Mouse (Mus musculus): ENCODE results near the gene Eif2ak3. TPM values are rescaled to one million over a fixed set of nuclear protein-coding genes. Genes with fewer than 3 reads are reported as not detected.

Eif2ak3 gene
- polyA plus RNA-seq, 2 experiments = 2.3 to 3.3 TPM

GRCm38 (mm10) chr6:70829451-70829850, 14.9 kb upstream of the Eif2ak3 start:
- Histone ChIP-seq H3K27ac (no peak overlapping the region), H3K4me3 (ENCODE audit: insufficient read depth in 1 of 2, low read depth in 2 of 2, low read length in 2 of 2) (no peak overlapping the region), H3K9ac (replicated peaks) (no peak overlapping the region), H3K4me1 (replicated peaks; ENCODE audit: control insufficient read depth in 2 of 2, insufficient read depth in 2 of 2, low read length in 1 of 2) (peaks cover under 1 to 4% of the 10 kb centered on the region in 2 experiments), H3K27me3 (ENCODE audit: control insufficient read depth, insufficient read depth, low read length) (no peaks in the 10 kb centered on the region), H3K36me3 (replicated peaks; ENCODE audit: control insufficient read depth, insufficient read depth, low read depth) (no peaks in the 10 kb centered on the region), H3K9me3 (ENCODE audit: control insufficient read depth, low read length) (no peaks in the 10 kb centered on the region), H3K4me2 (ENCODE audit: low read depth) (no peak overlapping the region)
- no peak for TF ChIP-seq CTCF (IDR thresholded peaks at IDR 0.05; ENCODE audit: low read depth)
- TF ChIP-seq EP300 (IDR thresholded peaks at IDR 0.05; ENCODE audit: low read depth) = no peak
- ATAC-seq (ENCODE audit: insufficient read depth) (no peak), DNase-seq (ENCODE audit: low read depth in 3 of 3, low spot score in 3 of 3) (no peak)
- WGBS (ENCODE audit: insufficient replicate concordance) = 44% methylated on average over 2 of the region's 2 CpGs

DNA sequence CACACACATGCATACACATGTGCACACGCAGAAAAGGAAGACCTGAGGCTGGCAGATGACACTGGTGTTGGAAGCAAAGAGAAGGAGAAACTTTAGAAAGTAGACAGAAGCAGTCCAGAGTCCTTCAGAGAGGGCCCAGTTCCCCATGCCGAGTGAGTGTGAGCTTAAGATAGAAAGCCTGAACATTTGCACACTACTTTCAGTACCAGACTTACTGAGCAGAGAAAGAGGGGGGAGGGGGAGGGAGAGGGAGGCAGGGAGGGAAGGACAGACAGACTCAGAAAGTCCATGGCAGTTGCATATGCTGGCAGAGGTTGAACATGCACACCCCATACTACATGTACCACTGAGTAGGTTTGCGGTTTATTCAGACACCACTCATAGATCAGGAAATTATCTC, 13.8 kb upstream of the Eif2ak3 start:
- H3K4me1 ChIP-seq (replicated peaks; ENCODE audit: control insufficient read depth in 2 of 2, insufficient read depth in 2 of 2, low read length in 1 of 2) = no peaks in the 10 kb centered on the region
- no peak overlapping the region for H3K9ac ChIP-seq (replicated peaks)
- H3K27ac ChIP-seq = no peak overlapping the region
- 43% methylated on average over 3 of the region's 3 CpGs for WGBS (ENCODE audit: insufficient replicate concordance)
- H3K4me2 ChIP-seq (ENCODE audit: low read depth) = no peak overlapping the region
- no peak for ATAC-seq (ENCODE audit: insufficient read depth)
- DNase-seq (ENCODE audit: low read depth in 3 of 3, low spot score in 3 of 3) = no peak
- TF ChIP-seq CTCF (IDR thresholded peaks at IDR 0.05; ENCODE audit: low read depth) (no peak), EP300 (IDR thresholded peaks at IDR 0.05; ENCODE audit: low read depth) (no peak)
- H3K27me3 ChIP-seq (ENCODE audit: control insufficient read depth, insufficient read depth, low read length) = no peaks in the 10 kb centered on the region
- H3K9me3 ChIP-seq (ENCODE audit: control insufficient read depth, low read length) = no peaks in the 10 kb centered on the region
- no peak overlapping the region for H3K4me3 ChIP-seq (ENCODE audit: insufficient read depth in 1 of 2, low read depth in 2 of 2, low read length in 2 of 2)
- no peaks in the 10 kb centered on the region for H3K36me3 ChIP-seq (replicated peaks; ENCODE audit: control insufficient read depth, insufficient read depth, low read depth)

GRCm38 (mm10) chr6:70831179-70831839, 13.0 kb upstream of the Eif2ak3 start:
- DNase-seq (ENCODE audit: low read depth in 3 of 3, low spot score in 3 of 3) = no peak
- no peak for ATAC-seq (ENCODE audit: insufficient read depth)

DNA sequence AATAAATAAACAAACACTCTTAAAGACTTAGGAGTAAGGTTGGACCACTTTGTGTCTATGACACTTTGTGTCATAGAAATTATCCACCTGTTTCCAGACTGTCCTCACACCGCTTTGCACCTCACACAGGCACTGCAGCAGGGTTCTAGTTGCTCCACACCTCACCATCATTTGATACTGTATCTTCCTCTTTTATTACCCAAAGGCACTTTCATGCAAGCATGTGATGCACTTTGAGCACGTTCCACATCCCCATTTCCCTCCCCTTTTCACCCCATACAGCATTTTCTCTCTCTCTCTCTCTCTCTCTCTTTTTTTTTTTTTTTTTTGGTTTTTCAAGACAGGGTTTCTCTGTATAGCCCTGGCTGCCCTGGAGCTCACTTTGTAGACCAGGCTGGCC, 7.0 kb upstream of the Eif2ak3 start:
- no peaks in the 10 kb centered on the region for H3K9me3 ChIP-seq (ENCODE audit: control insufficient read depth, low read length)
- ATAC-seq (ENCODE audit: insufficient read depth) (no peak), DNase-seq (ENCODE audit: low read depth in 3 of 3, low spot score in 3 of 3) (no peak)
- 57% methylated on average over 2 of the region's 2 CpGs for WGBS (ENCODE audit: insufficient replicate concordance)
- no peaks in the 10 kb centered on the region for H3K4me1 ChIP-seq (replicated peaks; ENCODE audit: control insufficient read depth in 2 of 2, insufficient read depth in 2 of 2, low read length in 1 of 2)
- no peak overlapping the region for H3K4me3 ChIP-seq (ENCODE audit: insufficient read depth in 1 of 2, low read depth in 2 of 2, low read length in 2 of 2)
- H3K36me3 ChIP-seq (replicated peaks; ENCODE audit: control insufficient read depth, insufficient read depth, low read depth) = no peaks in the 10 kb centered on the region
- TF ChIP-seq EP300 (IDR thresholded peaks at IDR 0.05; ENCODE audit: low read depth) (no peak), CTCF (IDR thresholded peaks at IDR 0.05; ENCODE audit: low read depth) (no peak)
- H3K9ac ChIP-seq (replicated peaks) = no peak overlapping the region
- H3K27ac ChIP-seq = no peak overlapping the region
- no peaks in the 10 kb centered on the region for H3K27me3 ChIP-seq (ENCODE audit: control insufficient read depth, insufficient read depth, low read length)
- no peak overlapping the region for H3K4me2 ChIP-seq (ENCODE audit: low read depth)

More at GRCm38 (mm10) chr6:70831179-70831839, 13.0 kb upstream of the Eif2ak3 start:
- Histone ChIP-seq H3K9me3 (ENCODE audit: control insufficient read depth, low read length) (no peaks in the 10 kb centered on the region), H3K4me3 (ENCODE audit: insufficient read depth in 1 of 2, low read depth in 2 of 2, low read length in 2 of 2) (no peak overlapping the region), H3K4me1 (replicated peaks; ENCODE audit: control insufficient read depth in 2 of 2, insufficient read depth in 2 of 2, low read length in 1 of 2) (no peaks in the 10 kb centered on the region), H3K27ac (no peak overlapping the region), H3K9ac (replicated peaks) (no peak overlapping the region), H3K27me3 (ENCODE audit: control insufficient read depth, insufficient read depth, low read length) (no peaks in the 10 kb centered on the region), H3K36me3 (replicated peaks; ENCODE audit: control insufficient read depth, insufficient read depth, low read depth) (no peaks in the 10 kb centered on the region), H3K4me2 (ENCODE audit: low read depth) (no peak overlapping the region)
- 42% methylated on average over 10 of the region's 10 CpGs for WGBS (ENCODE audit: insufficient replicate concordance)
- TF ChIP-seq EP300 (IDR thresholded peaks at IDR 0.05; ENCODE audit: low read depth) (no peak), CTCF (IDR thresholded peaks at IDR 0.05; ENCODE audit: low read depth) (no peak)

DNA sequence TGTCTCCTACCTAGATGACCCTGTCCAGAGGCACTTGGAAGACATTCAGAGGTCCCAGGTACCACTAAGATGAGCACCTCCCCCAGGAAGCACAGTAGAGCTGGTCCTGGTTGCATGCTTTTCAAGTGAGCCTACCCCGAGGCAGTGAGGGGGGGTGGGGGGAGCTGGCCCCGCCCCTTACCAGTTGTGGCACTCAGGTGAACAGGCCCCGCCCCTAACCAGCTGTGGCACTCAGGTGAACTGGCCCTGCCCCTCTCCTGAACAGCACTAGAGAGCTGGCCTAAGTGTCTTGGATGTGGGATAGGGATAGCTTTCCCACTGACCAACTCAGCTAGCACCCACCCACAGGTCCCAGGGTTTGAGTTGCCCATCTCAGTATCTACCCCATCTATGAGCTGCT, 5.8 kb upstream of the Eif2ak3 start:
- ATAC-seq (ENCODE audit: insufficient read depth) (no peak), DNase-seq (ENCODE audit: low read depth in 3 of 3, low spot score in 3 of 3) (no peak)
- H3K27me3 ChIP-seq (ENCODE audit: control insufficient read depth, insufficient read depth, low read length) = no peaks in the 10 kb centered on the region
- no peak overlapping the region for H3K4me2 ChIP-seq (ENCODE audit: low read depth)
- no peak overlapping the region for H3K27ac ChIP-seq
- no peak overlapping the region for H3K9ac ChIP-seq (replicated peaks)
- H3K36me3 ChIP-seq (replicated peaks; ENCODE audit: control insufficient read depth, insufficient read depth, low read depth) = no peaks in the 10 kb centered on the region
- WGBS (ENCODE audit: insufficient replicate concordance) = 30% methylated on average over 3 of the region's 3 CpGs
- no peak overlapping the region for H3K4me3 ChIP-seq (ENCODE audit: insufficient read depth in 1 of 2, low read depth in 2 of 2, low read length in 2 of 2)
- TF ChIP-seq EP300 (IDR thresholded peaks at IDR 0.05; ENCODE audit: low read depth) (no peak), CTCF (IDR thresholded peaks at IDR 0.05; ENCODE audit: low read depth) (no peak)
- H3K4me1 ChIP-seq (replicated peaks; ENCODE audit: control insufficient read depth in 2 of 2, insufficient read depth in 2 of 2, low read length in 1 of 2) = peaks cover 0 to 6% of the 10 kb centered on the region in 2 experiments; a peak in 3 of 4 replicates
- no peaks in the 10 kb centered on the region for H3K9me3 ChIP-seq (ENCODE audit: control insufficient read depth, low read length)
